Comparison of ENCODE assay signal across 10 mouse cellular contexts in genomic region chr11:78172034-78172747, GRCm38 (mm10). TPM values are rescaled to one million over a fixed set of nuclear protein-coding genes. Genes with fewer than 3 reads are reported as not detected.
A peak's percentile ranks its signal among the peaks of the same experiment; 100 is the strongest.
DNase-seq lines count a peak whose midpoint lies in the region; ATAC-seq and TF ChIP-seq lines count a peak whose summit lies in the region.
"Had no signal": no experiment of that assay in that cellular context is flagged by ENCODE, and none has a peak within 500 bp of the region (broad histone marks: within the 10 kb centered on the region; RNA-seq: fewer than 3 reads in every experiment).

No protein-coding gene starts in this region.

- H3K4me3 ChIP-seq in heart, embryonic 10.5 days, result no peak overlapping the region
- no peak overlapping the region for H3K4me3 ChIP-seq in lung, adult 2 months (replicated peaks; ENCODE audit: extremely low read depth, low read depth, low read length)
- H3K4me3 ChIP-seq in CH12.LX (replicated peaks in 1 of 3; ENCODE audit: low read depth in 2 of 3, low read length in 2 of 3, poor library complexity in 1 of 3), result no peak overlapping the region
- no peak overlapping the region for H3K4me3 ChIP-seq in intestine, postnatal 0 days (ENCODE audit: low read depth, low read length)

- no peak overlapping the region for H3K4me2 ChIP-seq in CH12.LX (ENCODE audit: insufficient read depth, low read depth, poor library complexity, severe bottlenecking)
- H3K4me2 ChIP-seq in intestine, postnatal 0 days (replicated peaks; ENCODE audit: low read depth), result no peak overlapping the region

- peaks cover 27% of the 10 kb centered on the region for H3K4me1 ChIP-seq in heart, embryonic 10.5 days
- peaks cover 3% of the 10 kb centered on the region; the same call in 1 of the 2 replicates for H3K4me1 ChIP-seq in lung, adult 2 months (ENCODE audit: control insufficient read depth, insufficient read depth, low read length)
- peaks cover 7 to 67% of the 10 kb centered on the region in 2 experiments for H3K4me1 ChIP-seq in CH12.LX (ENCODE audit: control insufficient read depth in 1 of 2, insufficient read depth in 2 of 2)
- H3K4me1 ChIP-seq in intestine, postnatal 0 days (replicated peaks; ENCODE audit: control insufficient read depth, insufficient read depth, low read length), result no peaks in the 10 kb centered on the region; the same call in 1 of the 2 replicates

- peaks cover 29% of the 10 kb centered on the region for H3K36me3 ChIP-seq in heart, embryonic 10.5 days
- peaks cover 0 to 31% of the 10 kb centered on the region in 2 experiments for H3K36me3 ChIP-seq in CH12.LX (replicated peaks in 1 of 2; ENCODE audit: control insufficient read depth in 1 of 2, insufficient read depth in 1 of 2, low read length in 1 of 2)
- 0 out of 2 replicates have a peak, but pooled peaks cover 4% of the 10 kb centered on the region for H3K36me3 ChIP-seq in intestine, postnatal 0 days (ENCODE audit: control insufficient read depth, insufficient read depth)

- TF ChIP-seq RAD21 in CH12.LX (IDR thresholded peaks at IDR 0.05; ENCODE audit: low read depth, low read length), result peak; percentile 80

- H3K79me2 ChIP-seq in CH12.LX (replicated peaks; ENCODE audit: control insufficient read depth, extremely low read depth, insufficient read depth, poor library complexity, severe bottlenecking), result no peaks in the 10 kb centered on the region

- 76% methylated on average over 16 of the region's 16 CpGs for WGBS in heart, embryonic 10.5 days
- WGBS in lung, adult 2 months, result 86% methylated on average over 16 of the region's 16 CpGs
- WGBS in intestine, postnatal 0 days, result 74% methylated on average over 16 of the region's 16 CpGs

- H3K9me3 ChIP-seq in heart, embryonic 10.5 days, result no peaks in the 10 kb centered on the region
- peaks cover 2% of the 10 kb centered on the region for H3K9me3 ChIP-seq in CH12.LX (replicated peaks; ENCODE audit: low read length)
- no peaks in the 10 kb centered on the region for H3K9me3 ChIP-seq in intestine, postnatal 0 days (ENCODE audit: control insufficient read depth)
- H3K9me3 ChIP-seq: megakaryocyte, embryonic 14.5 days had no signal

- in situ Hi-C loops in CH12.LX (cut with MboI; ENCODE audit: low pct_ligation_motif_present, low pct_unique_long_range_greater_than_20kb, low sequenced_read_pairs), result loop anchor here (10.0 kb wide), 1 partner anchor 147 kb away; no protein-coding TSS in a partner anchor

- H3K27ac ChIP-seq in heart, embryonic 10.5 days, result no peak overlapping the region
- no peak overlapping the region for H3K27ac ChIP-seq in CH12.LX (ENCODE audit: insufficient read depth, low read depth)
- no peak overlapping the region for H3K27ac ChIP-seq in intestine, postnatal 0 days (ENCODE audit: low read depth, low read length)

- TF ChIP-seq EP300 in CH12.LX (IDR thresholded peaks at IDR 0.05; ENCODE audit: low read length), result no peak

- dilution Hi-C loops in CH12.LX (cut with MboI; ENCODE audit: extremely low pct_ligation_motif_present, extremely low pct_unique_long_range_greater_than_20kb, low sequenced_read_pairs), result no loop called here

- ATAC-seq in intestine, postnatal 0 days, result no peak
- no peak for ATAC-seq in CD4-positive, CD25-positive, alpha-beta regulatory T cell, adult 4 months

- no peak for TF ChIP-seq POLR2A in lung, adult 2 months (IDR thresholded peaks at IDR 0.05; ENCODE audit: borderline replicate concordance, extremely low read depth, low read depth, low read length)
- no peak for TF ChIP-seq POLR2A in CH12.LX (IDR thresholded peaks at IDR 0.05; ENCODE audit: low read depth, low read length)

- peak; percentile 87 for DNase-seq in heart, adult 11 months
- no peak for DNase-seq in heart, embryonic 10.5 days (ENCODE audit: low spot score)
- peak; percentile 3 for DNase-seq in lung, adult 2 months
- DNase-seq in lung, postnatal 25 days (ENCODE audit: low spot score), result no peak
- peak; percentile 70 for DNase-seq in CH12.LX (ENCODE audit: extremely low read depth)
- no peak for DNase-seq in adrenal gland, postnatal 4 days (ENCODE audit: low spot score in 2 of 2)
- DNase-seq: cerebellum, postnatal 10 days had no signal

- H3K9ac ChIP-seq in CH12.LX (ENCODE audit: insufficient read depth, low read depth), result no peak overlapping the region
- H3K9ac ChIP-seq in intestine, postnatal 0 days (ENCODE audit: low read depth, low read length), result no peak overlapping the region

- peaks cover 8% of the 10 kb centered on the region for H3K27me3 ChIP-seq in heart, embryonic 10.5 days (ENCODE audit: insufficient read depth, poor library complexity, severe bottlenecking)
- no peaks in the 10 kb centered on the region for H3K27me3 ChIP-seq in CH12.LX (replicated peaks)
- H3K27me3 ChIP-seq in intestine, postnatal 0 days (replicated peaks; ENCODE audit: control insufficient read depth, insufficient read depth, low read length), result no peaks in the 10 kb centered on the region

- TF ChIP-seq CTCF in lung, adult 2 months (IDR thresholded peaks at IDR 0.05; ENCODE audit: insufficient read depth, low read length), result no peak
- TF ChIP-seq CTCF in CH12.LX (conservative IDR thresholded peaks at IDR 0.05 in 1 of 2, IDR thresholded peaks at IDR 0.05 in 1 of 2; ENCODE audit: low read depth in 2 of 2, low read length in 2 of 2), result peak in 1 of 2 experiments; percentile 91; a peak in 2 of 4 replicates
- TF ChIP-seq CTCF in intestine, postnatal 0 days (IDR thresholded peaks at IDR 0.05; ENCODE audit: low read depth), result peak; percentile 63

TF ChIP-seq in CH12.LX, 34 proteins besides CTCF, POLR2A, EP300 and RAD21 (continues in another document):
- TF ChIP-seq ETS1 (conservative IDR thresholded peaks at IDR 0.05; ENCODE audit: low read depth, low read length) (no peak), UBTF (IDR thresholded peaks at IDR 0.05; ENCODE audit: low read depth, low read length) (no peak), MAZ (IDR thresholded peaks at IDR 0.05; ENCODE audit: low read depth, low read length) (0 out of 2 replicates have a peak, but pooled peaks have one; percentile 19), MYC (IDR thresholded peaks at IDR 0.05; ENCODE audit: low read depth, low read length) (no peak), POLR2AphosphoS2 (IDR thresholded peaks at IDR 0.05; ENCODE audit: low read depth, low read length) (no peak), IRF4 (IDR thresholded peaks at IDR 0.05; ENCODE audit: low read depth, low read length) (no peak; the same call in 1 of the 2 replicates), ZMIZ1 (IDR thresholded peaks at IDR 0.05; ENCODE audit: low read depth, low read length) (no peak), NELFE (IDR thresholded peaks at IDR 0.05; ENCODE audit: low read depth, low read length) (no peak; the same call in 1 of the 2 replicates), GABPA (IDR thresholded peaks at IDR 0.05; ENCODE audit: insufficient replicate concordance, low read depth, low read length) (no peak)

RNA-seq across cellular contexts. Expression of gene Nek8, which starts 4.3 kb away (rescaled TPM):
- polyA plus RNA-seq in heart, embryonic 10.5 days (2016; fragmentation: Nextera tagmentation; extraction: Ambion mirVana), result 15.3 and 16.5 TPM in 2 replicates
- 16.1 and 18.9 TPM in 2 replicates for polyA plus RNA-seq in lung, adult 2 months (2012; rRNA removed)
- total RNA-seq in CH12.LX (2012; rRNA removed) (6.7 and 7.4 TPM in 2 replicates), CH12.LX (2014; rRNA removed) (6.1 and 7.1 TPM in 2 replicates)
- 8.3 and 9.9 TPM in 2 replicates for polyA plus RNA-seq in CH12.LX (2012; ENCODE audit: insufficient read length, low read depth)
- polyA plus RNA-seq in intestine, postnatal 0 days (2015; fragmentation: Nextera tagmentation; extraction: Ambion mirVana), result 5.7 and 5.8 TPM in 2 replicates
- polyA plus RNA-seq in CD4-positive, CD25-positive, alpha-beta regulatory T cell, adult 4 months (2017; shearing (Covaris generic)), result 10 to 100 TPM; 10.4 to 12.2 TPM
- total RNA-seq in adrenal gland, postnatal 4 days (2021), result 10 to 100 TPM; 16.3 to 16.5 TPM

RNA-seq across cellular contexts. Expression of gene Tlcd1, which starts 4.3 kb away (rescaled TPM):
- 16.9 and 18.7 TPM in 2 replicates for polyA plus RNA-seq in heart, embryonic 10.5 days (2016; fragmentation: Nextera tagmentation; extraction: Ambion mirVana)
- polyA plus RNA-seq in lung, adult 2 months (2012; rRNA removed), result 38.0 and 44.2 TPM in 2 replicates
- total RNA-seq in CH12.LX (2012; rRNA removed) (16.4 and 20.3 TPM in 2 replicates), CH12.LX (2014; rRNA removed) (18.2 and 20.3 TPM in 2 replicates)
- 15.6 and 19.1 TPM in 2 replicates for polyA plus RNA-seq in CH12.LX (2012; ENCODE audit: insufficient read length, low read depth)
- polyA plus RNA-seq in intestine, postnatal 0 days (2015; fragmentation: Nextera tagmentation; extraction: Ambion mirVana), result 14.1 and 16.1 TPM in 2 replicates
- 1 to 10 TPM; 2.9 to 3.6 TPM for polyA plus RNA-seq in CD4-positive, CD25-positive, alpha-beta regulatory T cell, adult 4 months (2017; shearing (Covaris generic))
- 10 to 100 TPM; 45.2 to 46.9 TPM for total RNA-seq in adrenal gland, postnatal 4 days (2021)

RNA-seq across cellular contexts. Expression of gene Traf4, which starts 6.8 kb away (rescaled TPM):
- polyA plus RNA-seq in heart, embryonic 10.5 days (2016; fragmentation: Nextera tagmentation; extraction: Ambion mirVana), result 57.9 and 88.7 TPM in 2 replicates
- 37.0 and 42.8 TPM in 2 replicates for polyA plus RNA-seq in lung, adult 2 months (2012; rRNA removed)
- total RNA-seq in CH12.LX (2012; rRNA removed), result 47.9 and 55.9 TPM in 2 replicates
- total RNA-seq in CH12.LX (2014; rRNA removed), result 17.1 and 20.8 TPM in 2 replicates
- polyA plus RNA-seq in CH12.LX (2012; ENCODE audit: insufficient read length, low read depth), result 52.9 and 68.7 TPM in 2 replicates
- polyA plus RNA-seq in intestine, postnatal 0 days (2015; fragmentation: Nextera tagmentation; extraction: Ambion mirVana), result 30.8 and 30.9 TPM in 2 replicates
- polyA plus RNA-seq in CD4-positive, CD25-positive, alpha-beta regulatory T cell, adult 4 months (2017; shearing (Covaris generic)), result 1 to 10 TPM; 3.3 to 6.7 TPM
- 10 to 100 TPM; 42.7 to 46.5 TPM for total RNA-seq in adrenal gland, postnatal 4 days (2021)

RNA-seq across cellular contexts. Expression of gene Rpl23a, which starts 11.2 kb away (rescaled TPM):
- 863 and 999 TPM in 2 replicates for polyA plus RNA-seq in heart, embryonic 10.5 days (2016; fragmentation: Nextera tagmentation; extraction: Ambion mirVana)
- 103 and 212 TPM in 2 replicates for polyA plus RNA-seq in lung, adult 2 months (2012; rRNA removed)
- total RNA-seq in CH12.LX (2012; rRNA removed) (3,714 and 3,939 TPM in 2 replicates), CH12.LX (2014; rRNA removed) (3,235 and 3,361 TPM in 2 replicates)
- polyA plus RNA-seq in CH12.LX (2012; ENCODE audit: insufficient read length, low read depth), result 2,992 and 3,119 TPM in 2 replicates
- polyA plus RNA-seq in intestine, postnatal 0 days (2015; fragmentation: Nextera tagmentation; extraction: Ambion mirVana), result 762 and 768 TPM in 2 replicates
- 1,000 to 10,000 TPM; 3,408 to 3,991 TPM for polyA plus RNA-seq in CD4-positive, CD25-positive, alpha-beta regulatory T cell, adult 4 months (2017; shearing (Covaris generic))
- total RNA-seq in adrenal gland, postnatal 4 days (2021), result 1,000 to 10,000 TPM; 2,039 to 2,132 TPM

RNA-seq across cellular contexts. Expression of gene Rab34, which starts 16.0 kb away (rescaled TPM):
- 63.2 and 88.1 TPM in 2 replicates for polyA plus RNA-seq in heart, embryonic 10.5 days (2016; fragmentation: Nextera tagmentation; extraction: Ambion mirVana)
- polyA plus RNA-seq in lung, adult 2 months (2012; rRNA removed), result 45.4 and 59.2 TPM in 2 replicates
- 0.17 and 0.25 TPM in 2 replicates for total RNA-seq in CH12.LX (2012; rRNA removed)
- 0.50 TPM in 1 of 2 replicates, not detected in the other for total RNA-seq in CH12.LX (2014; rRNA removed)
- polyA plus RNA-seq in CH12.LX (2012; ENCODE audit: insufficient read length, low read depth), result 0.49 and 1.4 TPM in 2 replicates
- 33.9 and 35.4 TPM in 2 replicates for polyA plus RNA-seq in intestine, postnatal 0 days (2015; fragmentation: Nextera tagmentation; extraction: Ambion mirVana)
- not detected for polyA plus RNA-seq in CD4-positive, CD25-positive, alpha-beta regulatory T cell, adult 4 months (2017; shearing (Covaris generic))
- 100 to 1,000 TPM; 120 to 124 TPM for total RNA-seq in adrenal gland, postnatal 4 days (2021)

Comparison
In these comparisons a context has a peak if more than half of its experiments do, and no peak if none do; other contexts are left out.
1. DNase-seq: peak in heart, adult 11 months (single experiment), lung, adult 2 months (single experiment) and CH12.LX (single experiment); none in heart, embryonic 10.5 days (single experiment), lung, postnatal 25 days (single experiment) and adrenal gland, postnatal 4 days (0 of 2).